Mouse (Mus musculus): Measurements from ENCODE around the gene Ldlrad3.

DNA sequence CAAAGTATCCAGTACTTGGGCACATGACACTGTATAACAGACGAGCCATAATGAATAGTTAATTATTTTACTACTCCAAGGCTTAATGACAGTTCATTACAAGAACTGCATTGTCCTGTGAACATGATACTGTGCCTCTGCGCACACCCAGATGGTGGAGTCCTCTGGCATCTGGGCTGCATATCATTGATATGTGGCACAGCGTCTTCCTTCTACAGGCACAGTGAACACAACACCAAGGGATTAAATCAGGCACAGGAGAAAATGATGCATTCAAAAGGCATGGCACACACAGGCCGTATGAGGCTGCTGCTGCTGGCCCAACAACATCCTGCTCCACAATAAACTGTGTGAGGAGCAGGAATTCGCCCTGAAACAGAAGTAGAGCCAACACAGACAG lies 156.5 kb downstream of the Ldlrad3 start:
- no peak for TF ChIP-seq EP300 (IDR thresholded peaks at IDR 0.05; ENCODE audit: low read depth in 1 of 2, low read length in 2 of 2)
- no peak for TF ChIP-seq TBP (IDR thresholded peaks at IDR 0.05; ENCODE audit: low read depth, low read length)
- TF ChIP-seq ZC3H11A (IDR thresholded peaks at IDR 0.05; ENCODE audit: low read depth, low read length), result no peak
- TF ChIP-seq SMC3 (IDR thresholded peaks at IDR 0.05; ENCODE audit: low read depth, low read length), result no peak
- no peak for TF ChIP-seq POLR2A (IDR thresholded peaks at IDR 0.05; ENCODE audit: control insufficient read depth in 1 of 2, insufficient read depth in 1 of 2, low read depth in 1 of 2, low read length in 2 of 2, poor library complexity in 1 of 2)
